Mouse (Mus musculus) lung, postnatal 0 days (tissue): ENCODE measurements around the gene Alkbh4.

Experiments
- CTCF ChIP-seq: IDR thresholded peaks from 2 replicates; pipeline ENCODE4 v1.5.1; 2016; ENCODE audit warnings: antibody characterized with exemption, mild to moderate bottlenecking
- EP300 ChIP-seq: IDR thresholded peaks from 2 replicates; pipeline ENCODE4 v1.6.1; 2016; ENCODE audit warnings: antibody characterized with exemption, mild to moderate bottlenecking, control low read depth

DNA sequence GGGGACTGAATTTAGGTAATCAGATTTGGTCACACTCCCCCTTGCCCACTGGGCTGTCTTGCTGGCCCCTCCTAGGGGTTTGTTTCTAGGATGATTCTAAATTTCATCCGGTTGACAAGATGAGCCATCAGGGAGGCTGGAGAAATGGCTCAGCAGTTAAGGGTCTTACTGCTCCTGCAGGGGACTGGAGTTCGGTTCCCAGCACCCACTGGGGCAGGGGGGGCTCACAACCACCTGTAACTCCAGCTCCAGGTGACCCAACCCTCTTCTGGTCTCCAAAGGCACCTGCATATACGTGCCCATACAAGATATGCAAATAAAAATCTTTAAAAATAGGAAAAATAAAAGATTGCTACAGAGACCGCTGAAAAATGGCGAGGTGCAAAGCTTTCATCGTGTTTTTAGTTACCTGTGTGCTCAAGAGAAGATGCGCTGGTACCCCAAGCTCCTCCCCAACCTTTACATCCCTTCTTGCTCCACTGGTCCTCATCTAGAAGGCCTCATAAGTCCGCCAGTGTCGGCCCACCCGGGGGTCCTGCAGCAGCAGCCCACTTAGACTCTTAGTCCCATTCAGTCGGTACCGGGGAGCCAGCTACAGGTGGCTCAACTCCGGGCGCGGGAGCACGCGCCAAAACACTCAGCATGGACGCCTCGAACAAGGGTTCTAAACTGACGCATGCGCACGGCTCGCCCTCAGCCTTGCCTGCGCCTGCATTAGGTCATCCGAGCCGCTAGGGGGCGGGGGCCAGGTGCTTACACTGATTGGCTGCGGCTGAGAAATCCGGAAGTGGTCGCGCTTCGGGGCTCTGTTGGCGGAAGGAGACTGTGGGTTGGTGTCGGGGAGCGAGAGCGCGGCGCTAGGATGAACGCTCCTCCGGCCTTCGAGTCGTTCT lies 19.8 kb upstream of the Alkbh4 start, which contains the start of gene Polr2j:
- TF ChIP-seq CTCF, result peak; percentile 99
- no peak for TF ChIP-seq EP300
